Mouse (Mus musculus) gastrocnemius, postnatal 36 days (tissue): Measurements from ENCODE around the gene Fbp1. TPM values are rescaled to one million over a fixed set of nuclear protein-coding genes. Genes with fewer than 3 reads are reported as not detected.
"Not testable (repeated sequence)": the region's sequence is repeated elsewhere in the genome, so short reads cannot be mapped to it uniquely, and the experiment has no call there.

Experiments used
- DNase-seq, 2 experiments: peaks; one replicate each; pipeline ENCODE4 v3.0.0; 2022
- intact Hi-C: fragments of 180-260 bp; cut with DNase I; formaldehyde crosslinking; loops from one replicate; pipeline ENCODE4 v1.15.1; 2025
- total RNA-seq, 2 experiments: library from RNA; stranded (reverse); gene quantifications; 2 replicates each; pipeline ENCODE4 v1.2.3; 2021

The Fbp1 gene
- total RNA-seq, 2 experiments from 2014 or later: not detected

- peak; percentile 25 to 41 for DNase-seq
- intact Hi-C loops: loop anchor here (5.0 kb wide), 1 partner anchor 390 kb away; the partner anchor contains the start of gene Gm49359
These were observed 31.2 kb downstream of the Fbp1 start for GRCm38 (mm10) chr13:62856850-62857249.

GRCm38 (mm10) chr13:62856305-62856675 lies 31.8 kb downstream of the Fbp1 start:
- intact Hi-C loops: loop anchor here (5.0 kb wide), 1 partner anchor 389 kb away; the partner anchor contains the start of gene Gm49359
- DNase-seq: peak; percentile 64 to 75

GRCm38 (mm10) chr13:62855396-62856304 lies 32.4 kb downstream of the Fbp1 start:
- intact Hi-C loops: loop anchor here (5.0 kb wide), 1 partner anchor 388 kb away; the partner anchor contains the start of gene Gm49359
- DNase-seq: no peak

- intact Hi-C loops: loop anchor here (5.0 kb wide), 2 partner anchors 87 to 387 kb away; partner anchors contain the start of gene Gm49359
- peak; percentile 59 to 62 for DNase-seq
These were observed 33.4 kb downstream of the Fbp1 start for GRCm38 (mm10) chr13:62854666-62855065.

DNA sequence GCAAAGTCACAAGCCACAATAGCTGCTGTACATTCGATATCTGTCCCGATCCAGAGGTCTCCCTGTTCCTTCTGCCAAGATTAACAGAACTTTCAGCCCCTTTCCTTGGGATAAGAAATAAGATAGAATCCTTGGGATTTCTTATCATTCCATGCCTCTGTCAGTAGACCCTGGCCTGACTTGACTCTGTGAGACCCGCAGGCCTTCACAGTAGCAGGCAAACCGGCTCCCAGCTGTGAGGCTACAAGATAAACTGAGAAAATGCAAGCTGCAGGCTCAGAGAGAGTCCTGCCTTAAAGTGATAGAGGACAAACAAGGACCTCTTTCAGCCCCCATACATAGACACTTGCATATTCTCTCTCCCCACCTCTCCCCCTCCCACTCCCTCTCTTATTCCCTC lies 54.7 kb downstream of the Fbp1 start:
- no peak for DNase-seq
- intact Hi-C loops: no loop called here

- intact Hi-C loops: no loop called here
- DNase-seq: no peak
These were observed 55.8 kb downstream of the Fbp1 start for GRCm38 (mm10) chr13:62832239-62832638.

DNA sequence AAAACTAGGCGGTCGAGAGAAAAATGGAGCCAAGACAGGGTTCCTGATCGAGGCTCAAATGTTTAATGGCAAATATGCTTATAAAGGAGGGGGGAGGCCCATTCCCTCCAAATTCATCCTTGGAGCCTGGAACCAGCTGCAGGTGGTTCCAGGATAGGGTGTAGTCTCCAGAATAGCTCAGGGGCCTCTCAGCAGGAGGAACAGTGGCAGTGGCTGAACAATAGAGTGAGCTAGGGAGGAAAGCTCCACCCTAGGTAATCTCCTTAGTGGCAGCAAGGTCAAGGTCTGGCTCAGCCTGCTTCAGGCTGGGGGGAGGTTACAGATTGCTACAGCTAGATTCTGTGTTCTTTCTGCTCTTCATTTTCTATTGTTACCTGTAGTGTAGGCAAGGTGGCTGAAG lies 72.4 kb downstream of the Fbp1 start:
- DNase-seq, intact Hi-C loops: not testable (repeated sequence)

Other genes with a start within 250 kb of the Fbp1 start
- gene Platr25, start 127.6 kb downstream of the Fbp1 start, total RNA-seq: 1 to 10 TPM; 1.7 to 1.8 TPM
- under 1 TPM; 0.43 to 0.47 TPM for gene Gm5141, start 102.5 kb downstream of the Fbp1 start, total RNA-seq
- gene Fbp2, start 29.9 kb downstream of the Fbp1 start, total RNA-seq: 10 to 100 TPM; 45.8 to 86.2 TPM
- 10 to 100 TPM; 62.5 to 70.3 TPM for gene 2010111I01Rik, start 76.6 kb upstream of the Fbp1 start, total RNA-seq